Mouse (Mus musculus): ENCODE measurements around the gene Rdh16f2.

DNA sequence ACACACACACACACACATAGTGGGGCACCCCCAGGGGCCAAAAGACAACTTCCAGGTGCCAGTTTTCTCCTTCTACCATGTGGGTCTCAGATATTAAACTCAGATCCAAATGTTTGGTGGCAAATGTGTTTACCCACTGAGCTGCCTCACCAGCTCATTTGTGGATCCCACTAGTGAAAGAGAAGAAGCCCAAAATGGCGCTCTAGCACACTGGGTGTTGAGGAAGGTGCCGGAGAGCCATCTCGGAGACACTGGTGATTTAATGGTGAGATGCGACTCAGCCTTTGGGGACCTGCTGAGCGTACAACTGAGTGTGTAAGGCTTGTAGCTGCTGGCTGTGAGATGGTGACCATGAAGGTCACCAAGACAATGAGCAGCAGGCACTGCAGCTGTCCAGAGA, 51.4 kb downstream of the Rdh16f2 start:
- TF ChIP-seq POLR2A (IDR thresholded peaks at IDR 0.05; ENCODE audit: insufficient read depth, low read depth, low read length) (no peak), CTCF (IDR thresholded peaks at IDR 0.05; ENCODE audit: insufficient read depth, low read depth, low read length) (no peak)
